Mouse (Mus musculus): ENCODE measurements around the gene Aida.

DNA sequence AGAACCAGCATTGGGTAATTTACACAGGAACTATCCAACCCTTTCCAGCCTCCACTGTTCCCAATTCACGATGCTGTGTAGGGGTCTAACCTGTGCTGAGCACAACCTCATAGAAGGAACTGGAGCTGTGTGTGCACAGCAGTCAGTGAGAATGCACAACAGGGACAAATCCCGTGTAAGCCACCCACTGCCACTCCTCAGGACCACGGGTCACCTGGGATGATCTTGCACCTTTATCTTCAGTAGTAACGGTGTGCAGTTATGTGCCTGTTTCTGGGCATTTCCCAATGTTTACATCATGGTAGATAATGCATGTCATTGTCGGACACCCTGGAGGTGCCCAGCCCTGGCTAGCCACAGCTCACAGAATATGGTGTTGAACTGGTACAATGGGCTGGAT is 20.6 kb upstream of the Aida start:
- TF ChIP-seq CTCF (IDR thresholded peaks at IDR 0.05; ENCODE audit: control insufficient read depth, insufficient read depth, insufficient read length) (no peak), MYOG (IDR thresholded peaks at IDR 0.05; ENCODE audit: control insufficient read depth, extremely low read depth, insufficient read length) (no peak), USF1 (IDR thresholded peaks at IDR 0.05; ENCODE audit: low read depth) (no peak), CEBPB (IDR thresholded peaks at IDR 0.05; ENCODE audit: low read depth) (no peak)
